Mouse (Mus musculus) adrenal gland, postnatal 36 days (tissue): ENCODE results near the gene Lactb. TPM values are rescaled to one million over a fixed set of nuclear protein-coding genes. Genes with fewer than 3 reads are reported as not detected.
A peak's percentile ranks its signal among the peaks of the same experiment; 100 is the strongest.

Experiments used
- DNase-seq, 2 experiments: peaks; one replicate each; pipeline ENCODE4 v3.0.0; 2021; ENCODE audit warnings: mixed read lengths in 1 of 2
- long read RNA-seq, 2 experiments: library from polyadenylated mRNA; stranded (forward); transcript quantifications; one replicate each; pipeline ENCODE4 v2.0.0; 2021; ENCODE audit warnings: borderline sequencing depth in 2 of 2
- total RNA-seq, 2 experiments: library from RNA; stranded (reverse); gene quantifications; 2 replicates each; pipeline ENCODE4 v1.2.3; 2021

Gene Lactb
- total RNA-seq = 10 to 100 TPM; 16.9 to 20.5 TPM
- long read RNA-seq, experiment 1, transcript Lactb-201 (6 exons, 2,031 nt) = major isoform, 32 of 44 reads
- long read RNA-seq, experiment 1, partial matches to known transcripts = 9 of 44 reads
- long read RNA-seq, experiment 1, other reads (novel, unspliced or antisense) = 0 of 44 reads
- long read RNA-seq, experiment 2, transcript Lactb-201 (6 exons, 2,031 nt) = major isoform, 10 of 11 reads
- long read RNA-seq, experiment 2, partial matches to known transcripts = 1 of 11 reads
- long read RNA-seq, experiment 2, other reads (novel, unspliced or antisense) = 0 of 11 reads

DNA sequence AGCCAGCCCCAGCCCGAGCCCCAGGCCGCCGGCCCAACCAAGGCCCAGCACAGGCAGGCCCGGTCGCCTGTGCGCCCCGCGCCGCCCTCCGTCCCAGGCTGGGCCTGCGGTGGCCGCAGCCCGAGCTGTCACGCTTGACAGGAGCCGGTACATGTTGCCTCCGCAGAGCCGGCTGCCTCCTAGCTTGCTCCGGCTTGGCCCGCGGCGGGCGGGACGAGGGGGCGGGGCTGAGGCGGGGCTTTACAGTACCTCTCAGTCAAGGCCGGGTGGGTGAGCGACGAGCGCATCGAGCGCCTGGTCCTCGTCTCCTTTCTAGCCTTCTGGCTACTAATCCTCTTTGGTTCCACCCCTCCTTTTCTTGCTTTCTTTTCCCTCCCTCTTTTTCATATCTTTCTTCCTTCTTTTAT is at the start of gene Lactb:
Gene Lactb (minus strand): TSS at position 246 of the 407 bp plus-strand sequence.
- peak; percentile 98 to 99 for DNase-seq

GRCm38 (mm10) chr9:67023371-67023770 is 48.1 kb upstream of the Lactb start:
- no peak for DNase-seq

- DNase-seq = peak; percentile 75 to 77
Measured at GRCm38 (mm10) chr9:67020063-67020462, 44.8 kb upstream of the Lactb start.

- DNase-seq = no peak
Measured at GRCm38 (mm10) chr9:67013501-67013900, 38.2 kb upstream of the Lactb start.

- DNase-seq = no peak
Measured at GRCm38 (mm10) chr9:67012470-67012869, 37.2 kb upstream of the Lactb start.

DNA sequence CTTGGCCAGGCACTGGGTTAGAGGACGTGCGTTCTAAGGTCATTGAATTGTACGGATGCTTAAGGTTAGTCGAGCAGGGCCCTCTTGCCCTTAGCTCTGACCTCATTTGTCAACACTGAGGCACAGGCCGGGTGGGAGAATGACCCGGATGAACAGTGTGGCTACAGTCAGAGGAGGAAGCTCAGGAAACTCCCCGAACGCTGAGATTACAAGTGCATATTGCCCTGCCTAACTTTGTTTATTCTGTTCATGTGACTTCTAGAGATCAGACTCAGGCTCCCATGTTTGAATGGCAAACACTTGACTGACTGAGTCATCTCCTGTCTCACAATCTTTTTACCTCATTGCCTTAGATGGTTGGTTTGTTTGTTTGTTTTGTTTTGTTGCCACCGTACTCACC is 36.2 kb upstream of the Lactb start:
- DNase-seq = no peak

DNA sequence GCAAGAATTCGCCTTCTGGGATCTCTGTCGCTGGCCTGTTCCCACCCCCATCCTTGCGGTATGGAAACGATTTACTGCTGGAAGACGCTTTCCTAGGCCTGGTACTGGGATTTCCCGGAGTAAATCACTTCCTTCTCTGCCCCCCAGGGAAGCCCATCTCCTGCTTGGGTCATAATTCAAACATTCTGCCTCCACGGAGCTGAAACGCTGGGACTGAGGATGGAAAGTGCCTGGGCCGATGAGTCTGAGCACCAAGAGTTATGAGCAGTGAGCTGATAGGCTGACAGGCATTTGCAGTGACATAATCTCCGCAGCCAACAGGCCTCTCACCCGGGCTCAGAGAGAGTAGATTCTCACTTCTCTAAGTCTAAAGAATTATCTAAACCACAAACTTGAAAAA is 33.5 kb upstream of the Lactb start:
- DNase-seq = no peak

GRCm38 (mm10) chr9:67006376-67006775 is 31.1 kb upstream of the Lactb start:
- DNase-seq = no peak

DNA sequence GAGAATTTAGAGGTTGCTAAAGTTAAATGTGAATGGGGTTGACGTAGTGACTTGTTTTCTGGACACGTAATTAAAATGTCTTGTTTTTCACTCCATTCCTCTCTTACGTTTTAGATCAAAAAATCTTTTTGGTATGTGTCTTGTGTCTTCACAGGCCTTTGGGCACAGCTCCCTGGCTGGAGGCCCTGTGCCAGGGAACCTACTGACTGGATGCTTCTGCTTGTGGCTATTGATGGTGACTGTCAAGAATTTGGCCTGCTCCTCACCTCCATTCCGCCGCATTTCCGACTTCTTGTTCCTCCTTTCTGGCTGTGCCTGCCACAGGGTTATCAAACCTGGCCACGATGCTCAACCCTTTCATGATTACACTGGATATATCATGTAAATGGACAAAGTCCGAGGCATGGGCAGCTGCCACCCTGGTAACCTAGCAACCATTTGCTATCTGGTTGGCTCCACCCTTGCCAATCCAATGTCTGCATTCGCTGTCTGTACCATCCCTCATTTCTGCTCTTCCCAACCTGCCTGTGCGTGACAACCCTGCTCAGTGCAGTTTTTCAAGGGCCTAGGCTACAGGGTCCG is 30.0 kb upstream of the Lactb start:
- DNase-seq = no peak

DNA sequence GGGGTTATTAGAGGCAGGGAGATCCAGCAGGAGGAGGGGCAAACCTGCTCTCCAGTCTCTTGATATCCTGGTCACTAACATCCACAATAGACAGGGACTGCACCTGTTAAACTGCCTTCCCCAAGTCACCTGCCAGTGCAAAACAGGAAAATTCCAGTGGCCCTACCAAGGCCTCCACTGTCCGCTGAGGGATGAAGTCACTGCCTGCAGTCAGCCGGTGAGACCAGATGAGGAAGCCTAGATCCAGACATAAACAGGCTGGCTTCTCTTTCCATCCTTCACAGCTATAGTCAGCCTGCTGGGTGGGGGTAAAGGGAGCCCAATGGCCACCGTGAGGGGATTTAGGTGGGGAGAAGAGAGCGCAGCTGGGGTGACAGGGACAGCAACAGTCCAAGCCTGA is 28.4 kb upstream of the Lactb start:
- peak; percentile 39 to 40 for DNase-seq

GRCm38 (mm10) chr9:67003156-67003555 is 27.9 kb upstream of the Lactb start:
- peak; percentile 54 to 57 for DNase-seq

DNA sequence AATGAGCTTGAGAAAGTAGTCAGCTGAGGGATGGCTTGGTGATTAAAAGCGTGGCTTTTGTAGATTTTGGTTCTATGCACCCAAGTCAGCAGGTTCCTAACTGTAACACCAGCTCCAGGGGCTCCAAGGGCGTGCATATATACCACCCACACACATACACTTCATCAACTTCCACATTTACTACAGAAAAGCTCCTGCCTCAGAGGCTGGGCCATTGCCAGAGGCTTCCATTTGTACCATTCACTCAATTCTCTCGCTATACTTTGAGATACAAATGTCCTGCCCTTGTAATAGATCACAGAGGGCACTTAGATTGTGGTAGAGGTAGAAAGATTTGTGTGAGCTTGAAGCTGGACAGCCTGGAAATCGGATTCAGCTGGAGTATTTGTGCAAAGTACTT is 26.2 kb upstream of the Lactb start:
- no peak for DNase-seq

DNA sequence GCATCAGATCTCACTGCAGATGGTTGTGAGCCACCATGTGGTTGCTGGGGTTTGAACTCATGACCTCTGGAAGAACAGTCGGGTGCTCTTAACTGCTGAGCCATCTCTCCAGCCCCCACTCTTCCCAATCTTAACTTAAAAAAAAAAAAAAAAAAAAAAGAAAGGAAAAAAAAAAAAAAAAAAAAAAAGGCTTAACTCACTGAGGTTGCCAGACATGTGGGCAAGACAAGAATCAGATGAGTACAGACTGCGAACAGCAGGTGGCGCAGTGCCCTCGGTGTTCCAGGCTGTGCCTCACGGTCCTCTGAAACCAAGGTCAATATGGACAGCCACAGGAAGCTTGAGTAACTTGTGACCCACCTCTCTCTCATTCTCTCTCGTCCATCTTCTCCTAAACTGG is 25.8 kb upstream of the Lactb start:
- DNase-seq = peak; percentile 87 to 88

DNA sequence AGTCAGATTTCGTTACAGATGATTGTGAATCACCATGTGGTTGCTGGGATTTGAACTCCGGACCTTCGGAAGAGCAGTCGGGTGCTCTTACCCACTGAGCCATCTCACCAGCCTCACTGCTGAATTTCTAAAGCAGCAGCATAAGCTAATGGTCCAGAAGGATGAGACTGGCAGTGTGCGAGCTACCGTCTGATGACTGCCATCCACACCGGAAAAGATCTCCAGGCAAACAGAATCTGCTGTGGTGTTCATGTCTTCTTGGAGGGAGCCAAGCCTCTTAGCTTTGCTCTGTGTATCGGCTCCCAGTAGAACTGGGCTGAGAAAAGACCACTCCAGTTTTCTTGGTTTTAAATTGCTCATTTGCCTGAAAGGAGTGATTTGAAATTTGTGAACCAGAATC is 24.4 kb upstream of the Lactb start:
- DNase-seq = no peak

GRCm38 (mm10) chr9:66991750-66992410 is 16.6 kb upstream of the Lactb start:
- DNase-seq = no peak

GRCm38 (mm10) chr9:66991021-66991749 is 15.9 kb upstream of the Lactb start:
- DNase-seq = no peak

- no peak for DNase-seq
Measured at GRCm38 (mm10) chr9:66990046-66990445, 14.8 kb upstream of the Lactb start.

DNA sequence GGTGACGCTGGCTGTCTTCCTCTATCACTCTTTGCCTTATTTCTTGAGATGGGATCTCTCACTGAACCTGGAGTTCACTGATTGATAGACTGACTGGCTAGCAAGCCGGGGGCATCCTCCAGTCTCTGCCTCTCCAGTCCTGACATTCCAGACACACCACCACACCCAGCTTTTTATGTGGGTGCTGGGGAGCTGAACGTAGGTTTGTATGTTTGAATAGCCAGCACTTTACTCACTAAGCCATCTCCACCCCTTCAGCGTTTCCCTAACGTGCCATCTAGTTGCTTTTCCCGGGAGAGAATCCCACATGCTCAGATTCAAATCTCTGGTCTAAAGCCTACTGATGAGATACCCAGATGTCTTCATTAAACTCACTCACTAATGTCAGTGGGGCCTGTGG is 14.3 kb upstream of the Lactb start:
- no peak for DNase-seq

GRCm38 (mm10) chr9:66988888-66989414 is 13.7 kb upstream of the Lactb start:
- DNase-seq = peak in 1 of 2 experiments; percentile 24

GRCm38 (mm10) chr9:66988198-66988887 is 13.1 kb upstream of the Lactb start:
- no peak for DNase-seq

DNA sequence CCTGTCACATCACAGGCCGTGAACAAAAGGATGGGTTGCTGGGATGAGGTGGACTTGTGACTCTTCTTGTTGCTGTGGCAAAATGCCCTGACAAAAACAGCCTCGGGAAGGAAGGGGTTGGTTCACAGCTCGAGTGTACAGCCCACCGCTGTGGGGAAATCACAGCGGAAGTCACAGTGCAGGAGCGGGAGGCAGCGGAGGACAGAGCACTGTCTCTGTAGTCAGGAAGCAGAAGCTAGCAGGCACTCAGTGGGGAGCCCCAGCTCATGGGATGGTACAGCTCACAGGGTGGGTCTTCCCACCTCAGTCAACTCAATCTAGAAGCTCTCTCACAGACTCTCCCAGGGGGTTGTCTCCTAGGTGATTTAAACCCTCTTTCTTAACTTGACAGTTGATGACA is 10.1 kb upstream of the Lactb start:
- peak in 1 of 2 experiments; percentile 16 for DNase-seq

- DNase-seq = no peak
Measured at GRCm38 (mm10) chr9:66982085-66982484, 6.8 kb upstream of the Lactb start.
